Mouse (Mus musculus) megakaryocyte, adult 5-6 weeks (primary cell): ENCODE results near the gene Olfr1006. TPM values are rescaled to one million over a fixed set of nuclear protein-coding genes. Genes with fewer than 3 reads are reported as not detected.
"Not testable (repeated sequence)": the region's sequence is repeated elsewhere in the genome, so short reads cannot be mapped to it uniquely, and the experiment has no call there.

Source experiments
- ATAC-seq: 2 replicates; pipeline ENCODE4 v1.8.0; 2016; ENCODE audit warnings: mild to moderate bottlenecking, inconsistent platforms; ENCODE audit not compliant: poor library complexity, severe bottlenecking
- total RNA-seq, 2 experiments: library from RNA; stranded (forward) in 1 of 2; stranded (reverse) in 1 of 2; fragments of 153-499, 151-499 nt in 1 of 2; fragments of 221-1000, 200-1000 nt in 1 of 2; gene quantifications; 2 replicates each; pipeline versions ENCODE4 v1.2.3 to v1.2.4; 2015 to 2017

Olfr1006 gene
- total RNA-seq (2015) (not detected in 2 replicates), total RNA-seq (2017) (not detected in 2 replicates)

DNA sequence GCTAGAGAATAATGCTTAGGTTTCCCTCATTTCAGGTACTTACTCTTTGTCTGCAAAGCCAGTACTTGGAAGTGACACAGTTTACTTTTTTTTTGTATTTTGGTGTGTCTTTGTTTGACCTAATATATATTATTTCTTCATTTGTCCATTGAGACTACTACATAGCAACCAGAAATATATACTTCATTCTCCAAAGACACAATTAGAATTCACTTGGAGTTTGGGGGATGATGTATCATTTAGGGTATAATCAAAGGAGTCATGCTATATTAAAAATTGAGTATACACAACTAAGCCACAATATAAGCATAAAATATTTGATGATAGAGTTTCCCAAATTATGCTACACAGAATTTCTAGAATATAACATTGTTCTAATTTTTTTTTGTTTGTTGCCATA, at the start of gene Olfr1006:
Gene Olfr1006 (minus strand): TSS at position 101 of the 400 bp plus-strand sequence.
- no peak for ATAC-seq

DNA sequence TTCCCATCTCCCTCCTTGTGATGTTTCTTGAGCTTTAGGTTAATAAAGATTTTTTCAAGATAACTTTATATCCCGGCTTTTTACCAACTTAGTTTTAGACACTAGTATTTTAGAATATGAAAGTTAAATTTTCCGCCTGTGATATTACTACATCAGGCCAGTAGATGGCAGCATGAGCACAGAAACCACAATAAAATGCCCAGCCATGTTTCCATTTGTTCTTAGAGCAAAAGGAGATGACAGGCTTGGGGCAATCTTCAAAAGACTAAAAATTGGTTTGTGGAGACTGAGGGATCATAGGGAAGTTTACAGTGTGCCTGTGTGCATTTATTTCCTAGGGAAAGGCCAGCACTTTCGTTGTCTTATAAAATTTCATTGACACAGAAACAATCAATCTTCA, 47.2 kb upstream of the Olfr1006 start:
- peak; percentile 72 for ATAC-seq

DNA sequence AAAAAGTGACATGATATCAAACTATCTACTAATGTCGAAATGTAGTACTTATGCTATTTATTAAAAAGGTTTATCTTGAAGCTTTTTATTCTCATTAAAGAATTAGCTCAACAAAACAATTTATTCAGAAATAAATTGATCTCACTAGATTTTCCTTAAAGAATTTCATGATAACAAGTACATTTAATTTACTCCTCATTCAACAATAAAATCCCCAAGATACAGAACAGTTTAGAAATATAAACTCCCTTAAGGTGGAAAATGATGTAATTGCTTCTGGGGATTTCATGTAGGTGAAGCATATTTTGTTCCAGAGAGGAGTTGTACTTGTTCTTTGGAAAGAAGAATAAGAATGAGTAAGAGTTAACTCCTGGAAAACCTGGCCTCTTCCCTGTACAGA, 36.6 kb upstream of the Olfr1006 start, which contains the start of gene Olfr1009:
Gene Olfr1009 (plus strand): TSS at position 301 of the 400 bp plus-strand sequence.
- no peak for ATAC-seq

DNA sequence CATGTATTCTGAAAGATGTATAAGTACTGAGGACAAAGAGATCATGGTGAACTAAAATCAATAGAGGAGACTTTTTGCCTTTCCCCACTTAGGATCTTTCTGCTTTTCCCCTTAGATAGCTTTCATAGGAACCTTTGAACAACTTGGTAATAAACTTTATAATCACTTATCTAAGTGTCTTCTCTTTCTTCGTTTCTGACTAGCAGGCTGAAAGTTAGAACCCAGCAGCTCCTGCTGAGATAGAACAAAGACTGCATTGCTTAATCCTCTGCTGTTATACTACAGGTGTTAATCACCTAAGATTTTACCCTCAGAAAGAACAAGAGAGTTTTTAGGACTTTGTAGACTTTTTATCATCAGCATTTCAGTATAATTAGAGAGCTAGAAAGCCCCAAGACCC, 32.6 kb upstream of the Olfr1006 start:
- ATAC-seq, result no peak

DNA sequence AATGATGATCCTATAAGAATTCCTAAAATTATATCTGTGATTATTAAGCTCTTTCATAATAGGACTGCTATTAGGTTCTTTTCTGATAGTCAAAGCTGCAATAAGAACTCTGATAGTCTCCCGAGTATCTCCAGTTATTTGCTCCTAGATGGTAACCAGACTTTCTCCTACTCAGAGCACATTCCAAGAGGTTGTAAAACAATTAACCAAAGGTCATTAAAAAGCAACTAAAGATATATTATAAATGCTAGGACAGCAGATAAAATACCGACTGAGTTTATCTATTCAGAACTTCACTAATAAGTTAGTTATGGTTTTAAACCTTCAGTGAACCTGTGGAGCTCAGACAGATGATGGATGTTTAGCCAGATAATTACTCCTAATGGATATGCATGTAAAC, 32.1 kb upstream of the Olfr1006 start:
- ATAC-seq, result not testable (repeated sequence)

DNA sequence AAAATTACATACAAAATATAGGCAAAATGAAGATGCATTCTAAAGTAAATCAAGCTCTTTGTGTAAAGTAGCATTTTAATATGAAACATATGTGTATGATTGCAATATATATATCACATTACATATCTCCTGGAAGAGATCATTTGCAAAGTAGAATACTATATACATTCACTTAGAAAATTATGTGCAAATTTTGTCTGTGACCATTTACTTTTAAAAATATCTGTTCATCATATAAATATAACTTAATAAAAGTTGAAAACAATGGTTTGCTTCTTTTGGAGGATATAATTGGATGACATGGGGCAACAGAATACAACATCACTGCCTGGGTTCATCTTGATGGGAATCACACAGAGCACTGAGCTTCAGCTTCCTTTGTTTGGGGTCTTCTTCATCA, 10.6 kb upstream of the Olfr1006 start, which contains the start of gene Olfr1008:
Gene Olfr1008 (plus strand): TSS at position 301 of the 400 bp plus-strand sequence.
- no peak for ATAC-seq

DNA sequence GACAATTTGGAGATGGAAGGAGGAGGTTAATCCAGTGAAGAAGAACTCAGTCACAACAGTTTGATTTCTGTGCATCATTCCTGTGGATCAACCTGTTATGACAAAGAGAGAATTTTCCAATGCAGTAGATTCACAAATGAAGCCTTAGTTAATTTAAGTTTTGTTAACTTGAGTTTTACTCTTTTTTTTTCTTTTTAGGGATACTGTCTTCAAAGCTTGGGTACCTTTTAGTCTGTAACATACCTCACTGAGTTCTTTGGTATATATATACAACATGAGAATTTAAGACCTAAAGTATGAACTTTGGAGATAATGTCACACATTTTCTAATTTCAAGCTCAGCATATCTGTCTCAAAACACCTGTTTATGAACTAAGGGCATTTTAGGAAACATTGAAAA, 14.2 kb downstream of the Olfr1006 start, which contains the start of gene Olfr154:
Gene Olfr154 (minus strand): TSS at position 101 of the 400 bp plus-strand sequence.
- not testable (repeated sequence) for ATAC-seq

DNA sequence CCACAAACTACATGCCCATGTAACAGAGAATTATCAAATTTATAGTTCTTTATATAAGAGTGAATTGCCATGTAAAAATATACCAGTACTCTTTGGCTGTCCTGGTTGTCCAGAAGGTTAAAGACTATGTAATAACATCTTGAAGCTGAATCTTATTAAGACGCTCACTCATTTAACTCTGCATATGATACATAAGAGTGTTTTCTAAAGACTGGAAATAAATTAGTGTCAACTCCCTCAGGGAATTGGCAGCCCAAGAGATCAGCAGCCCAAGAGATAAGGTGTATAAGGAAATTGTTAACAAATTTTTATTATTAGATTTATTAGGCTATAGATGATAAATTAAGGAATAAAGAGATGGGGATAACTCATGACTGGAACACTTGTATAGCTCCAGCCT, 28.0 kb downstream of the Olfr1006 start, which contains the start of gene Olfr1002:
Gene Olfr1002 (minus strand): TSS at position 101 of the 400 bp plus-strand sequence.
- ATAC-seq, result no peak

Other genes with a start within 250 kb of the Olfr1006 start
- gene Olfr994, start 242.3 kb downstream of the Olfr1006 start, total RNA-seq (2015), result not detected in 2 replicates
- gene Olfr994, start 242.3 kb downstream of the Olfr1006 start, total RNA-seq (2017), result not detected in 2 replicates
- gene Olfr995, start 235.1 kb downstream of the Olfr1006 start, total RNA-seq (2015), result not detected in 2 replicates
- not detected in 2 replicates for gene Olfr995, start 235.1 kb downstream of the Olfr1006 start, total RNA-seq (2017)
- gene 4833423E24Rik, start 159.7 kb downstream of the Olfr1006 start, total RNA-seq (2015), result not detected in 2 replicates
- not detected in 2 replicates for gene 4833423E24Rik, start 159.7 kb downstream of the Olfr1006 start, total RNA-seq (2017)
- not detected in 2 replicates for gene Olfr996, start 99.6 kb downstream of the Olfr1006 start, total RNA-seq (2015)
- gene Olfr996, start 99.6 kb downstream of the Olfr1006 start, total RNA-seq (2017), result not detected in 2 replicates
- not detected in 2 replicates for gene Olfr998, start 89.8 kb downstream of the Olfr1006 start, total RNA-seq (2015)
- not detected in 2 replicates for gene Olfr998, start 89.8 kb downstream of the Olfr1006 start, total RNA-seq (2017)
- not detected in 2 replicates for gene Olfr1000, start 66.9 kb downstream of the Olfr1006 start, total RNA-seq (2015)
- gene Olfr1000, start 66.9 kb downstream of the Olfr1006 start, total RNA-seq (2017), result not detected in 2 replicates
- gene Olfr1002, start 28.1 kb downstream of the Olfr1006 start, total RNA-seq (2015), result not detected in 2 replicates
- gene Olfr1002, start 28.1 kb downstream of the Olfr1006 start, total RNA-seq (2017), result not detected in 2 replicates
- not detected in 2 replicates for gene Olfr154, start 14.3 kb downstream of the Olfr1006 start, total RNA-seq (2015)
- not detected in 2 replicates for gene Olfr154, start 14.3 kb downstream of the Olfr1006 start, total RNA-seq (2017)
- gene Olfr1008, start 10.7 kb upstream of the Olfr1006 start, total RNA-seq (2015), result not detected in 2 replicates
- not detected in 2 replicates for gene Olfr1008, start 10.7 kb upstream of the Olfr1006 start, total RNA-seq (2017)
- gene Olfr1009, start 36.7 kb upstream of the Olfr1006 start, total RNA-seq (2015), result not detected in 2 replicates
- gene Olfr1009, start 36.7 kb upstream of the Olfr1006 start, total RNA-seq (2017), result not detected in 2 replicates
- gene Olfr1012, start 84.0 kb upstream of the Olfr1006 start, total RNA-seq (2015), result not detected in 2 replicates
- gene Olfr1012, start 84.0 kb upstream of the Olfr1006 start, total RNA-seq (2017), result not detected in 2 replicates
- not detected in 2 replicates for gene Olfr1013, start 88.3 kb upstream of the Olfr1006 start, total RNA-seq (2015)
- not detected in 2 replicates for gene Olfr1013, start 88.3 kb upstream of the Olfr1006 start, total RNA-seq (2017)
- gene Olfr1014, start 93.9 kb upstream of the Olfr1006 start, total RNA-seq (2015), result not detected in 2 replicates
- not detected in 2 replicates for gene Olfr1014, start 93.9 kb upstream of the Olfr1006 start, total RNA-seq (2017)
- gene Olfr1015, start 103.2 kb upstream of the Olfr1006 start, total RNA-seq (2015), result not detected in 2 replicates
- gene Olfr1015, start 103.2 kb upstream of the Olfr1006 start, total RNA-seq (2017), result not detected in 2 replicates
- gene Olfr1016, start 123.8 kb upstream of the Olfr1006 start, total RNA-seq (2015), result not detected in 2 replicates
- gene Olfr1016, start 123.8 kb upstream of the Olfr1006 start, total RNA-seq (2017), result not detected in 2 replicates
- not detected in 2 replicates for gene Olfr1018, start 139.7 kb upstream of the Olfr1006 start, total RNA-seq (2015)
- gene Olfr1018, start 139.7 kb upstream of the Olfr1006 start, total RNA-seq (2017), result not detected in 2 replicates
- gene Olfr1019, start 166.7 kb upstream of the Olfr1006 start, total RNA-seq (2015), result not detected in 2 replicates
- gene Olfr1019, start 166.7 kb upstream of the Olfr1006 start, total RNA-seq (2017), result not detected in 2 replicates
- gene Olfr1020, start 168.3 kb upstream of the Olfr1006 start, total RNA-seq (2015), result not detected in 2 replicates
- gene Olfr1020, start 168.3 kb upstream of the Olfr1006 start, total RNA-seq (2017), result not detected in 2 replicates
- gene Olfr1022, start 189.8 kb upstream of the Olfr1006 start, total RNA-seq (2015), result not detected in 2 replicates
- gene Olfr1022, start 189.8 kb upstream of the Olfr1006 start, total RNA-seq (2017), result not detected in 2 replicates
- not detected in 2 replicates for gene Olfr1023, start 206.9 kb upstream of the Olfr1006 start, total RNA-seq (2015)
- not detected in 2 replicates for gene Olfr1023, start 206.9 kb upstream of the Olfr1006 start, total RNA-seq (2017)
- gene Olfr1024, start 226.3 kb upstream of the Olfr1006 start, total RNA-seq (2015), result not detected in 2 replicates
- not detected in 2 replicates for gene Olfr1024, start 226.3 kb upstream of the Olfr1006 start, total RNA-seq (2017)
- gene Olfr1025-ps1, start 236.4 kb upstream of the Olfr1006 start, total RNA-seq (2015), result not detected in 2 replicates
- not detected in 2 replicates for gene Olfr1025-ps1, start 236.4 kb upstream of the Olfr1006 start, total RNA-seq (2017)
- not detected in 2 replicates for gene Olfr1026, start 242.8 kb upstream of the Olfr1006 start, total RNA-seq (2015)
- gene Olfr1026, start 242.8 kb upstream of the Olfr1006 start, total RNA-seq (2017), result not detected in 2 replicates